Mouse (Mus musculus): Measurements from ENCODE around the gene Tsfm. TPM values are rescaled to one million over a fixed set of nuclear protein-coding genes. Genes with fewer than 3 reads are reported as not detected.
"Not testable (repeated sequence)": the region's sequence is repeated elsewhere in the genome, so short reads cannot be mapped to it uniquely, and the experiment has no call there.

Gene Tsfm
- total RNA-seq (2021): 10 to 100 TPM; 28.6 to 31.0 TPM

DNA sequence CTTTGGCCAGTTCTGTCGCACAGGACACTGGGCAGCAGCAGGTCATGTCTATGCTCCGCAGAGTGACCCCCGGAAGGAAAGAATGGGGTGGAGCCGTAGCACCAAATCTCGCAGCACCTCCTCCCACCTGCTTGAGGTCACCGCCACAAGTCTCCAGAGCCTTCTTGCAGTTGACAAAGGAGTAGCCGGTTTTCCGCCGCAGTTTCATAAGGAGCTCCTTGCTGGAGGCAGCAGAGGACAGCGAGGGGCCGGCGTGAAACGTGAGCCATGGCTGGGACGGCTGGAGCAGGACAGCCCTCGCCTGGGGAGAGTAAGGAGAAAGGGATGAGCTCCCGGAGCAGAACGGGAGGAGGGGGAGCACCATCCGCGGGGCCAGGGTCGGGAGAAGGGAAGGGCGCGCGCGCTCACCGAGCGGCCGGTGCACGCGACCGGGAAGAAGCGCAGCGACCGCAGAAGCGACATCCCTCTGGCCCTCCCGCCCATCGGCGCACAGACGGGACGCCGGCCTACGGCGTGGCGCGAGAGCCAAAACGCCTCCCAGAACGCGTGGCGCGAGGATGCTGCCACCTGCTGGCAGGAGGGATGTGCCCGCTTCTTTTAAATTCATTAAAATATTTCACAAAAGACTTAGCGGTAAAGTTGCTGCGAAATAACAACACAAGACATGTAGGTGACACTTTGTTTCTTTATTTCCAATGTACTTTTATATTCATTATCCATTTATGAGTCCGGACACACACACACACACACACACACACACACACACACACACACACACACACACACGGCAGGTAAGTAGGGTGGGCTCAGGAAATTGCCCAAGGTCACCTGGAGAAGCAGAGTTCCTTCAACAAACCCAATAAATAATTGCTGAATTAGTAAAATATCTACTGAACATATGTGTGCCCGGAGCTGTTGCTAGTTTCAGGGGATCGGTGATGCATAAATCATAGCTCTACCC lies at the start of gene Tsfm:
TSS of gene Tsfm (minus strand) at position 505 of the 961 bp plus-strand sequence.
- intact Hi-C loops (cut with DNase I): loop anchor here (2.0 to 5.0 kb wide), 2 partner anchors 38 to 112 kb away; no protein-coding TSS in a partner anchor
- DNase-seq (ENCODE audit: extremely low spot score in 1 of 2, low spot score in 2 of 2): peak; percentile 81 to 94

DNA sequence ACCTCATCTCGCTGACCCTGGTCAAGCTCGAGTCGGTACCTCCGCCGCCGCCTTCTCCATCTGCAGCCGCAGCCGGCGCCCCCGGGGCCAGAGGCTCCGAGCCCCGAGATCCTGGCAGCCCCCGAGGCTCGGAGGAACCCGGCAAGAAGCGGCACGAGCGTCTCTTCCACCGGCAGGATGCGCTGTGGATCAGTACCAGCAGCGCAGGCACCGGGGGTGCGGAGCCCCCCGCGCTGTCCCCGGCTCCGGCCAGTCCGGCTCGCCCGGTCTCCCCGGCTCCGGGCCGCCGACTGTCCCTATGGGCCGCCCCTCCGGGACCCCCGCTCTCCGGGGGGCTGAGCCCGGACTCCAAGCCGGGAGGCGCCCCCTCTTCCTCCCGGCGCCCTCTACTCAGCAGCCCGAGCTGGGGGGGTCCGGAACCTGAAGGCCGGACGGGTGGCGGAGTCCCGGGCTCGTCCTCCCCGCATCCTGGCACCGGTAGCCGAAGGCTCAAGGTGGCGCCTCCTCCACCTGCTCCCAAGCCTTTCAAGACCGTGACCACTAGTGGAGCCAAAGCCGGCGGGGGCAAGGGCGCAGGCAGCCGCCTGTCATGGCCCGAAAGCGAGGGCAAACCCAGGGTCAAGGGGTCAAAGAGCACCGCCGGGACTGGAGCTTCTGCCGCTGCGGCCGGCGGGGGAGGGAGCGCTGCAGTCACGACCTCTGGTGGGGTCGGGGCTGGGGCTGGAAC lies 49.2 kb upstream of the Tsfm start:
- peak in 1 of 2 experiments; percentile 75 for DNase-seq (ENCODE audit: extremely low spot score in 1 of 2, low spot score in 2 of 2)
- intact Hi-C loops (cut with DNase I): no loop called here

DNA sequence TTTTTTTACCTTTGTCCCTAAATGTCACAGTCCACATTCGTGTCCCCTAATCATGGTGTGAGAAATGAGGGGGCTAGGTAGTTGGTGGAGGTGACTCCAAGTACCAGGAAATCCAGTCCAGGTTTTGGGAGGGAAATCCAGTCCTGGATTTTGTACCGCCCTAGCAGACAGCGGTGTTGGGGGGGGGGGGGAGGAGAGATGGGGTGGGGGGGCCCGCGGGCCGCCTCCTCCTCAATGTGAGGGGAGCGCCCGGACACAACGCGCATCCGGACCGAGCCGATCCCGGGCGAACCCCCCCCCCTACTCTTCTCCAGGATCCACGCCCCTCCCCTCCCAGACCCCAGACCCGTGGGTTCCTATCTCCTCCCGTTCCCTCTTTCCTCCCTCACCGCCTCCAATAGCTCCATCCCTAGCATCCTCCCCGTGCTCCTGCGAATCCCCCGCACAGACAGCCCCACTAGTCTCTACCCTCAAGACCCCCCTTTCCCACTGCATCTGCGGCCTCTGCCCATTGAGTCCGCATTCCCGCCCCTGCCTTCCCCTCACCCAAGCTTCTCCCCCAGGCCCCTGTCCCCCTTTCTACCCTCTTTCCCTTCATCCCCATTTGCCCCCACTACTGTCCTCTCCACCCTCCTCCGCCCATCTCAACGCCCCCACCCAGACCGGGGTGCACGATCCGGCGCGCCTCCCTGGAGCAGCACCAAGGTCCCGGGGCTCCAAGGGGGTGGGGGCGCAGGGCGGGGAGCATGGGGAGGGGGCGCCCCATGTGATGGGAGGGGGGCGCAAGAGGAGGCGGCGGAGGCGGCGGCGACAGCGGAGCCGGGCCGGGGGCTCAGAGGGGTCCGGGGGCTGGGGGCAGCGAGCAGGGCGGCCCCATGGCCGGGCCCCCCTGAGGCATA lies 48.3 kb upstream of the Tsfm start:
- intact Hi-C loops (cut with DNase I): no loop called here
- peak; percentile 70 to 79 for DNase-seq (ENCODE audit: extremely low spot score in 1 of 2, low spot score in 2 of 2)

DNA sequence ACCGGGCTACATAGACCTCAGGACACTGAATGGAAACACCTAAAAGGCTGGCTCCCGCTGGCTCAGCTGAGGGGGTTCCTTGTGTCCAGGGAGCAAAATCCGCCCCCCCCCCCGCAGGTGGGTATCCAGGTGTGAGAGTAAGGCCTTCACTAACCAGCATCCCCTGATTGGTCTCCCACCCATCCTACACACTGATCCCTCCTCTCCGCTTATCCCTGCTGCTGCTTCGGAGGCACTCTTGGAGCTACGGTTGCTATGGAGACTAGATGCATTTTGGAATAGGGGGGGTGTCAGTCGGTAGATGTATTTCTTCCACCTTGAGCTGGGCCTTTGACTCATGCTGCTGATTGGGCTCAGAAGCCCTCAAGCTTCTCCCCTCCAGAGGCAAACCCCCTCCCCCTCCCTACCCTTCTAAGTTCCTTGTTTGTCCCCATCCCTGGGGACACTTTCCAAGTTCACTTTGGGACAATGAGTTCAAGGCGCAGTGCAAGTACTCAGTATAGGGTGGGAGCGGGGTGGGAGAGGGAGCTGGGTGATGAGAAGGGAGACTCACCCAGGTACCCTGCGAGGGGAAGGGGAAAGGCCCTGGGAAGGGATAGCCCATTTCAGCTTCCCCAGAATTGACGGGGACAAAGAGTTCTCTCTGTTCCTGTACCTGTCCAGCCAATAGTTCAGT lies 47.5 kb upstream of the Tsfm start:
- DNase-seq (ENCODE audit: extremely low spot score in 1 of 2, low spot score in 2 of 2): peak; percentile 58 to 70
- intact Hi-C loops (cut with DNase I): no loop called here

DNA sequence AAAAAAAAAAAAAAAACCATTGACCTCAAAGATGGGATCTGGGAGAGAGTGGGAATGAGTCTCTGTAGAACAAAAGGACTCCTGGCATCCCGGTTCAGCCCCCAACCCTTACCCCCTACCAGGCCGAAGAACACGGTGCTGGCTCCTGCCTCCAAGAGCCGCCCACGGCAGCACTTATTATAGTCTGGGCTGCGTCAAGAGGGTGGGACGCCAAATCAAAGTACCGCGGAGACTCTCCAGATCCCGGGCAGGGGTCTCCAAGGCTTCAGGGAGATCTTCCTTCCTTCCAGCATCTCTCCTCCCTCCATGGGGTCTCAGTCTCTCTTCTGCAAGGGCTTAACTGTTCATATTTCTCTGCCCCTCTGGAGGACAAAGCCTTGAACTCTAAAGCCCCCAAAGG lies 46.9 kb upstream of the Tsfm start:
- intact Hi-C loops (cut with DNase I): no loop called here
- peak in 1 of 2 experiments; percentile 64 for DNase-seq (ENCODE audit: extremely low spot score in 1 of 2, low spot score in 2 of 2)

DNA sequence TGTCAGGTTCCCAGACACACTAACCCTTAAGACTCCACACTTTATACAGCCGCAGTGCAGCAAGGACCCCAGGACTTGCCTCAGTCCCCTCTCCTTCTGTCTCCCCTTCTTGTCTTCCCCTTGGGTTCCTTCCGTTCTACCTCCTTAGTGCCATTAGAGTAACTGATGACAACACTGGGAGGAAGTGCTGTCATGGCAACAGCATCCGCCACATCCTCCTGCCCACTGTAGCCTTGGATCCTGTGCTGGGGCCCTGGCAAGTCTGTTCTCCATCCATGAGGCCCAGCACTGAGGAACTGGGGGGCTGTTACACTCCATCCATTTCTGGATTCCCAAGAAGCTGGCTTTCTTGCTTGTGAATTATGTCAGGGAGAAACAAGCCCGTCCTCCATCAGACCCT lies 45.4 kb upstream of the Tsfm start:
- DNase-seq (ENCODE audit: extremely low spot score in 1 of 2, low spot score in 2 of 2): peak in 1 of 2 experiments; percentile 49
- intact Hi-C loops (cut with DNase I): no loop called here

DNA sequence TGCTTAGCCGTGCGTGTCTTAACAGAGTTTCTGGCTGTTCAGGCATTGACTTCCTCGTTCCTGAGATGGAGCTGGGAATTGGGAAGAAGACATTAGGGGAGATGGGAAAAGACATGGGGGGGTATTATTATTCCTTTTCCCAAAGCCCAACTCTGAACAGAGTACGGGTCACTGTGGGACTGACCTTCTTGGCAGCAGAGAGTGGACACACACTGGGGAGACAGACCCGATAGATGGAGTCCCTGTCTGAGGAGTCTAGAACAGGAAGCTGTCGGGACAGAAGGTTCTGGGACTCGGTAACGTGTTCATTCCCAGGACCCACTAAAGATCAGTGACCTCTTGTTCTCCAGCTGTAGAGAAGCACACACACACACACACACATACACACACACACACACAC lies 45.0 kb upstream of the Tsfm start:
- intact Hi-C loops (cut with DNase I): no loop called here
- DNase-seq (ENCODE audit: extremely low spot score in 1 of 2, low spot score in 2 of 2): no peak

DNA sequence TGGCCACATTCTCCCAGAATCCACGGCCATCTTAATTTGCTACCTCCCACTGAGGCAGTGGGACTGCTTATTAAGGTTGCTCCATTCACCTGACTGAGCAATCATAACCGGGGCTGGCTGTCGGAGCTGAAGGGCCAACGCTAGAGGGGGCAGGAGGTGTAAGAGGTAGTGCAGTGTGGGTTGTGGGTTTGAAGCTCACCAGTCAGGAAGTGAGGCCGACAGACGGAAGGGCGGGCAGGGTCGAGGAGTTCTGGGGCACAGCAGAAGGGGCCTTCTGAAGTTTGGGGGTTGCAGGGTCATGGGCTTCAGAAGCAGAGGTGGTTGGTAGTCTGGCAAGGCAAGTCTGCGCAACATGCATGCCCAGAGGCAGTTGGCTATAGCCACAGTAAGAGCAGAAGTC lies 44.4 kb upstream of the Tsfm start, which contains the start of gene Agap2:
TSS of gene Agap2 (plus strand) at position 205 of the 400 bp plus-strand sequence.
- intact Hi-C loops (cut with DNase I): no loop called here
- DNase-seq (ENCODE audit: extremely low spot score in 1 of 2, low spot score in 2 of 2): no peak

DNA sequence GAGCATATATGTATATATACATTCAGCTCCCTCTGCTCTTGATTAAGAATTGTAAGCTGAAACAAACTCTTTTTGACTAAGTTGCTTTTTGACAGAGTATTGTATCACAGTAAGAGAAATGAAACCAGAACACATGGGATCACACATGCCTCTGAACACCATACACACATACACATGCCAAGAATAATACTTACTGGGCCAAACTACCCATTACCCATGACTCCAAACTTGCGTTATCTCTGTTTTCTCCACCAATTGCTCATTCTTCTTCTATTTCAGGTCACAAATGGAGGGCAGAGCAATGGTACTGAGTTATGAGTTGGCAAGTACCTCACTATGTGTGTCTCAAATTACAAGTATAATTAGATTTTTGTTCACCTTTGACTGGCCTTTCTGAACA lies 43.3 kb upstream of the Tsfm start:
- no peak for DNase-seq (ENCODE audit: extremely low spot score in 1 of 2, low spot score in 2 of 2)
- intact Hi-C loops (cut with DNase I): no loop called here

DNA sequence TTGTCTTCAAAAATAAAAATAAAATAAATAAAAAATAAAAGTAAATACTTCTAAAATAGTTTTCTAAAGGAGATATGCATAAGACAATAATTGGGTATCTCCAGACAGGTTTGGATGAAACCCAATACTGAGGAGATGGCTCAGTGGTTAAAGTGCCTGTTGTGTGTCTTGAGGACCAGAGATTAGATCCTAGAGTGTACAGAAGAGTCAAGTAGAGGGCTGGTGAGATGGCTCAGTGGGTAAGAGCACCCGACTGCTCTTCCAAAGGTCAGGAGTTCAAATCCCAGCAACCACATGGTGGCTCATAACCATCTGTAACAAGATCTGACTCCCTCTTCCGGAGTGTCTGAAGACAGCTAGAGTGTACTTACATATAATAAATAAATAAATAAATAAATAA lies 42.3 kb upstream of the Tsfm start:
- DNase-seq (ENCODE audit: extremely low spot score in 1 of 2, low spot score in 2 of 2); intact Hi-C loops (cut with DNase I): not testable (repeated sequence)

DNA sequence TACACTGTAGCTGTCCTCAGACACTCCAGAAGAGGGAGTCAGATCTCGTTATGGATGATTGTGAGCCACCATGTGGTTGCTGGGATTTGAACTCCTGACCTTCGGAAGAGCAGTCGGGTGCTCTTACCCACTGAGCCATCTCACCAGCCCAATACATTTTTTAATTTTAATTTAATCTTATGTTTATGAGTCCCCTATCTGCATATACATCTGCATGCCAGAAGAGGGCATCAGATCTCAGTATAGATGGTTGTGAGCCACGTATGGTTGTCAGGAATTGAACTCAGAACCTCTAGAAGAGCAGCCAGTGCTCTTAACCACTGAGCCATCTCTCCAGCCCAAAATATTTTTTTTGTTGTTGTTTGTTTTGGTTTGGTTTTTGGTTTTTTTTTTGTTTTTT lies 41.6 kb upstream of the Tsfm start:
- DNase-seq (ENCODE audit: extremely low spot score in 1 of 2, low spot score in 2 of 2); intact Hi-C loops (cut with DNase I): not testable (repeated sequence)

DNA sequence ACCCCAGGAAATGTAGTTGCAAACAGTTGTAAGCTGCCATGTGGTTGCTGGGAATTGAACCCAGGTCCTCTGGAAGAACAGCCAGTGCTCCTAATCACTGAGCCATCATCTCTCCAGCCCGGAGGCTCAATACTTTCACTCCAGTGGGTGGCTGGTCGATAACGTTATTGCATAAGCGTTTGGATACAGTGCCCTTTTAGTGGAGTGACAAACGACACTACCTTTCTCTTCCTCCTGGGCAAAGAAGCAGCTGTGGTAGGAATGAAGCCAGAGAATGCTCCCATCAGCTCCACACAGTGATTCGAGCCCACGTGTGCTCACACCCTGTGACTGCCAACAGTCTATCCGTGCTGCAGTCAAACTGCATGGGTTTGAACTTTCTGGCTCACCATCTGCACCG lies 40.6 kb upstream of the Tsfm start:
- intact Hi-C loops (cut with DNase I): no loop called here

DNA sequence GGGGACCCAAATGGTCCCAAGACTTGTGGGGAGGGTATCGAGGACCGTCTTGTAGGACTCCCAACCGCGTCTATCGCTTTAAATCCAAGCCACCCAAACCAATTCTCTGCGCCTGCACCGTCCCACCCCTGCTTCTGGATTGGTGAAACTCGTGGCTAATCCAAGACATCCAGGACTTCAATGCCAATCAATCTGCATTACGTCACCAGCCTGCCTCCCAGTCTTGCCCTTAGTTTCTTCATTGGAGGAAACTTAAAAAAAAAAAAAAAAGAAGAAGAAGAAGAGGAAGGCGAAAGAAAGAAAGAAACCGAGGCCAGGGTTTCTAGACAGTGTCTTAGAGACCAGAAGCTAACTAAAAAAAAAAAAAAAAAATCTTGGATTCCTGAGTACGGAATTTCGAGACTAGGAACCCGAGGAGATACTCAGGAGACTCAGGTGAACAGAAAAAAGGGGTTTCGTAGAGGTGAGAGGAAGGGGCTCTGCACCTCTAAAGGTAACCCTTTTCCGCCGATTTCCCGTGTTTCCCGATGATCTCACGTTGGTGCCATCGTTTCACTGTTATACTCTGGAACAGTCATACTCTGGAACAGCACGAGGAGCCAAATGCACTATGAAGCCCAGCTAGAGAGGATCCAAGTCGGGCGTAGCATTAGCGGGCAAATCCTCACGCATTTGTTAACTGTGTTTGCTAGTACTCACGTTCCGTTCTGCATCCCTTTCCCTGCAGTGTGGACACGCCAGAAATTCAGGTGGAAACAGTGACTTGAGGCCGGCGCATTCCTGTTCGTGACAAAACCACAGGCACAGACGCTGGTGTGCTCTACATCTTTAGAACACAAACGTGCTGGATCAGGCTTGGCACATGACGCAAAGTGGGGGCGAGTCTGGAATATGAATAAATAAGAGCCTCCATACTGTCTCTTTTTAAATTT lies 39.8 kb upstream of the Tsfm start, which contains the start of gene Tspan31:
TSS of gene Tspan31 (minus strand) at position 75 of the 932 bp plus-strand sequence.
- intact Hi-C loops (cut with DNase I): no loop called here
- DNase-seq (ENCODE audit: extremely low spot score in 1 of 2, low spot score in 2 of 2): peak; percentile 92 to 96

More for the DNA sequence above, 40.6 kb upstream of the Tsfm start:
- no peak for DNase-seq (ENCODE audit: extremely low spot score in 1 of 2, low spot score in 2 of 2)

DNA sequence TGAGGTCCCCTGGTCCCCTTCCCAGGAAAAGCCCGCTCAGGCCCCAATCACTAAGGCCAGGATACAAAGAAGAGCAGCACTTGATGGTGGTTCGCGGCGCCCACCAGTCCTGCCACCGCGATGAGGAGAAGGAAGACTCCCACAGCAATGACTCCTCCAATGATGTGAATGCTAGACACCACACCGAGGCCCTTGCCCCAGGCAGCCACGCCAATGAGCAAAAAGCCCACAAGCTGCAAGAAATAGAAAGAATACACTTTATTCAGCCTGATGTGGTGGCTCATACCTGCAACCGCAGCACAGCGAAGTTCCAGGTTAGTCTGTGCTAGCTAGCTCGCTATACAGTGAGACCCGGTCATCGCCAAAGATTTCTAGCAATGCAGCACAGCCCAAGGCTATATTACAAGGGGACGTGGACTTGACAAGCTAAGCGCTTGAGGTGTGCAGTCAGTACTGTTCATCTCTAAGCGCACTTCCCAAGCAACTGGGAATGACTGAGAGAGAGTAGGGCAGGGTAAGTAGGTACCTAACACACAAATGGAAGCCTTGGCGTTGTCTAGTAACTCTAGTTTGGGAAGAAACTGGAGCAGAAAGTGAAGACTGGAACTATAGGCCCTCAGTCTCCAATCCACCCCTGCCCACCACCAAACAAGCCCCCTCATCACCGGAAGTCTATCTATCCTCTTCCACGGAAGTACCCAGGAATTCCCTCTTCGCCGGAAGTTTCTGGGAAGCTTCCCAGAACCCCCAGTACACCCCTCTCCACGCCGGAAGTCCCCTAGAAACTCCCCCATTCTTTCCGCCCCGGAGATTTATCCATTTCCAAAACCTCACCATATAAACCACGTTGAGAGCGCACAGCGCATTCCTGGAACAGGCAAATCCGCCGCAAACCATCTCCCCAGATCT lies 38.9 kb upstream of the Tsfm start:
- intact Hi-C loops (cut with DNase I): no loop called here
- no peak for DNase-seq (ENCODE audit: extremely low spot score in 1 of 2, low spot score in 2 of 2)

DNA sequence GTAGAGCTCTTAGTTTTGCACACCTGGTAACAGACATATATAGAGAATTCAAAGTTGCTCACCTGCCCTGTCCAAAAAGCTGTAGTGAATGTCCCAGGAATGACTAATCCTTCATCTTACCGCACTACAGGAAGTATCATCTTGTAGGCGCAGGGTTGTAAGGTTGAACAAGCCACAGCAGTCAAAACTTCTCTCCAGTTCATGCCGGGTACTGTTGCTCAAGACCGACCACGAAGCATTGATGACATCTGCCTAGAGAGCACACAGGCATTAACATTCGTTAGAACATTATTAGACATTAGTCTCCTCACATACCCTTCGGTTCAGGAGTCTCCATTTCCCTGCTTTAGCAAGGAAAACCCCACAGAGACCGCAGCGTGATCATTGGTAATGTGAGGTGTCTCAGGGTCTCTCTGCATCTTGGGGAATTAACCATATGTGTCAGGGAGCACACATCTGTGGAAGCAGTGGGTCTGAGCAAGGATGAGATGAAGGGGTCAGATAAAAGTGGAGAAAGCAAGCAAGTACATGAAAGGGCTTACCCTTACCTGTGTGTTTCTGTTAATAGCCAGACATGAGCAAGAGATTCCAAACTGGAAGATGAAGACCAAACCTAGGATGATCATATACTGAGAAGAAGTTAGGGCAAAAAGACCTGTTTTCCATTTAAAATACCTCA lies 37.9 kb upstream of the Tsfm start:
- no peak for DNase-seq (ENCODE audit: extremely low spot score in 1 of 2, low spot score in 2 of 2)
- intact Hi-C loops (cut with DNase I): no loop called here

Data from left cerebral cortex, postnatal 10 days (tissue).